Mouse (Mus musculus) erythroblast, embryonic 14.5 days (primary cell): ENCODE results near the gene Syn3.

Source experiments
- GATA1 ChIP-seq: IDR thresholded peaks from 2 replicates; pipeline ENCODE4 v1.6.1; 2012; ENCODE audit warnings: low read length, inconsistent platforms, mixed read lengths
- TAL1 ChIP-seq: IDR thresholded peaks from 3 replicates; pipeline ENCODE4 v1.6.1; 2012; ENCODE audit warnings: low read length, inconsistent platforms, mixed read lengths

DNA sequence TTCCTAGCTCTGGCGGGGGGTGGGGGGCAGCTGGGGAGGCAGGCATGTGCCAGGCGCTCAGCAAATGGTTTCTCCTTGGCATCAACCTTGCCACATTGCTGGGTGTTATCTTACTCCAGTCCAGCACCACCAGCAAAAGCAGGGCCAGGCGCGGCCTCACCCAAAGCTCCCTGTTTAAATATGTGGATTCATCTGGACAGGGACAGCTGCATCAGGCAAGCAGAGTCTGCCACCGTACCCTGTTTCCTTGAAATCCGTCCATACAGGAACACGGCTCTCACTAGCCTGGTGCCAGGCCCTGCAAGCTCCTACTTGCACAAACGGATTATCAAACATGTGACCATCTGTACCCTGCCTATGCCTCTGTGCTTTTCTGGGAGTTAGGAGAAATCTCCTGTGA is 177.5 kb downstream of the Syn3 start:
- TF ChIP-seq TAL1 (no peak), GATA1 (no peak)
